Mouse (Mus musculus) hindbrain, embryonic 15.5 days (tissue): ENCODE results near the gene Rap1gap. TPM values are rescaled to one million over a fixed set of nuclear protein-coding genes. Genes with fewer than 3 reads are reported as not detected.

Experiments used
- ATAC-seq: fragments of 200-750 bp; cut with Nextera tagmentation; 2 replicates; pipeline ENCODE4 v1.8.0; 2017; ENCODE audit warnings: low read depth, moderate number of reproducible peaks, moderate TSS enrichment; ENCODE audit not compliant: low FRiP score
- H3K27ac ChIP-seq: fragments of 300-500 bp; sonication (generic); replicated peaks from 2 replicates; pipeline ENCODE4 v1.5.1; 2015; ENCODE audit warnings: mild to moderate bottlenecking, inconsistent platforms
- H3K27me3 ChIP-seq: fragments of 300-500 bp; sonication (generic); 2 replicates; pipeline ENCODE4 v1.6.1; 2015; ENCODE audit warnings: control low read depth, inconsistent platforms
- H3K36me3 ChIP-seq: fragments of 300-500 bp; sonication (generic); 2 replicates; pipeline ENCODE4 v1.6.1; 2015; ENCODE audit warnings: control low read depth, inconsistent platforms
- H3K4me1 ChIP-seq: fragments of 300-500 bp; sonication (generic); replicated peaks from 2 replicates; pipeline ENCODE4 v1.6.1; 2015; ENCODE audit warnings: control low read depth, inconsistent platforms
- H3K4me2 ChIP-seq: fragments of 300-500 bp; sonication (generic); 2 replicates; pipeline ENCODE4 v1.6.1; 2015; ENCODE audit warnings: moderate library complexity, mild to moderate bottlenecking, inconsistent platforms
- H3K4me3 ChIP-seq: fragments of 300-500 bp; sonication (generic); 2 replicates; pipeline ENCODE4 v1.5.1; 2015; ENCODE audit warnings: mild to moderate bottlenecking, inconsistent platforms
- H3K9ac ChIP-seq: fragments of 300-500 bp; sonication (generic); 2 replicates; pipeline ENCODE4 v1.6.1; 2015; ENCODE audit warnings: inconsistent platforms
- H3K9me3 ChIP-seq: fragments of 300-500 bp; sonication (generic); 2 replicates; pipeline ENCODE4 v1.6.1; 2016; ENCODE audit warnings: control low read depth, inconsistent platforms
- whole genome bisulfite sequencing: fragments of 180-500 bp; shearing (Covaris S2); methylation state at CpG from one replicate; pipeline ENCODE4 v1.1.7; 2015; 5-methylcytosine and 5-hydroxymethylcytosine counted together
- polyA plus RNA-seq: library from polyadenylated mRNA; unstranded; fragments of >200 nt; fragmentation: Nextera tagmentation; extraction: Ambion mirVana; gene quantifications from 2 replicates; pipeline ENCODE4 v1.2.1, GENCODE M21; 2015

Rap1gap gene
- polyA plus RNA-seq, 1 experiment from 2014 or later, result 99.6 TPM

- no peaks in the 10 kb centered on the region for H3K27me3 ChIP-seq
- H3K4me2 ChIP-seq, result no peak overlapping the region
- H3K27ac ChIP-seq, result no peak overlapping the region
- 80% methylated on average over 3 of the region's 3 CpGs for WGBS
- H3K9me3 ChIP-seq, result no peaks in the 10 kb centered on the region
- no peak overlapping the region for H3K9ac ChIP-seq
- H3K4me1 ChIP-seq, result peaks cover 13% of the 10 kb centered on the region; the same call in 1 of the 2 replicates
- no peak overlapping the region for H3K4me3 ChIP-seq
- no peaks in the 10 kb centered on the region for H3K36me3 ChIP-seq
- ATAC-seq, result no peak
Measured at GRCm38 (mm10) chr4:137771749-137772148, 107.2 kb downstream of the Rap1gap start.

GRCm38 (mm10) chr4:137772438-137773056 is 108.0 kb downstream of the Rap1gap start:
- Histone ChIP-seq H3K9me3 (no peaks in the 10 kb centered on the region), H3K36me3 (no peaks in the 10 kb centered on the region), H3K4me2 (no peak overlapping the region), H3K27ac (no peak overlapping the region), H3K27me3 (no peaks in the 10 kb centered on the region), H3K9ac (no peak overlapping the region), H3K4me3 (no peak overlapping the region), H3K4me1 (peaks cover 13% of the 10 kb centered on the region; the same call in 1 of the 2 replicates)
- no peak for ATAC-seq
- 83% methylated on average over 16 of the region's 16 CpGs for WGBS

GRCm38 (mm10) chr4:137773369-137773899 is 108.9 kb downstream of the Rap1gap start:
- no peak for ATAC-seq
- WGBS, result 14% methylated on average over 2 of the region's 2 CpGs
- H3K36me3 ChIP-seq, result no peaks in the 10 kb centered on the region
- no peak overlapping the region for H3K4me2 ChIP-seq
- no peak overlapping the region for H3K27ac ChIP-seq
- no peaks in the 10 kb centered on the region for H3K9me3 ChIP-seq
- peaks cover 13% of the 10 kb centered on the region; the same call in 1 of the 2 replicates for H3K4me1 ChIP-seq
- H3K4me3 ChIP-seq, result no peak overlapping the region
- H3K9ac ChIP-seq, result no peak overlapping the region
- no peaks in the 10 kb centered on the region for H3K27me3 ChIP-seq

GRCm38 (mm10) chr4:137774013-137774412 is 109.5 kb downstream of the Rap1gap start:
- Histone ChIP-seq H3K9me3 (no peaks in the 10 kb centered on the region), H3K27ac (no peak overlapping the region), H3K36me3 (no peaks in the 10 kb centered on the region), H3K4me3 (no peak overlapping the region), H3K27me3 (no peaks in the 10 kb centered on the region), H3K9ac (no peak overlapping the region), H3K4me2 (no peak overlapping the region), H3K4me1 (peaks cover 13% of the 10 kb centered on the region; the same call in 1 of the 2 replicates)
- 48% methylated on average over 5 of the region's 5 CpGs for WGBS
- 0 out of 2 replicates have a peak, but pooled peaks have one; percentile 34 for ATAC-seq

DNA sequence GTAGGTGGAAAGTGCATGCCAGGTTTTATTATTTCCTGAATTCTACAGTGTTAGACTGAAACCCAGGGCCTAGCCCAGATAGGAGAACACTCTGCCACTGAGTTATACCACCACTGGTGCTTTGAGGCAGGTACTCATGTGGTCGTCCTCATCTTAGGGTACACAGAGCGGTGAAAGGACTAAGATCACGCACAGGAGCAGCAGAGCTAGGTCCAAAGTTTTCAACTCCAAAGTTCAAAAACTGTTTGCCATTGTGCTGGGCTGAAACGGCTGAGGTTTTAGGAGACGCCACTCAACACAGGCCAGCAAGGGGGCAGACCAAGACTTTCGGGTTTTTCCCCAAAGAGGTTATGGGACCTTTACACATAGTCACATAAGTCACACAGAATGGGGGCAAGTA is 110.0 kb downstream of the Rap1gap start:
- Histone ChIP-seq H3K9ac (no peak overlapping the region), H3K36me3 (no peaks in the 10 kb centered on the region), H3K27ac (no peak overlapping the region), H3K4me2 (no peak overlapping the region), H3K4me3 (no peak overlapping the region), H3K9me3 (no peaks in the 10 kb centered on the region), H3K27me3 (no peaks in the 10 kb centered on the region), H3K4me1 (peaks cover 12% of the 10 kb centered on the region; the same call in 1 of the 2 replicates)
- no peak for ATAC-seq
- WGBS, result 88% methylated on average over 6 of the region's 6 CpGs

GRCm38 (mm10) chr4:137777866-137778265 is 113.3 kb downstream of the Rap1gap start:
- no peak overlapping the region for H3K27ac ChIP-seq
- WGBS, result 84% methylated on average over 4 of the region's 4 CpGs
- H3K4me2 ChIP-seq, result no peak overlapping the region
- no peaks in the 10 kb centered on the region for H3K9me3 ChIP-seq
- peaks cover 7% of the 10 kb centered on the region; the same call in 1 of the 2 replicates for H3K4me1 ChIP-seq
- H3K27me3 ChIP-seq, result no peaks in the 10 kb centered on the region
- H3K4me3 ChIP-seq, result no peak overlapping the region
- no peak overlapping the region for H3K9ac ChIP-seq
- ATAC-seq, result no peak
- no peaks in the 10 kb centered on the region for H3K36me3 ChIP-seq

- no peak for ATAC-seq
- Histone ChIP-seq H3K36me3 (no peaks in the 10 kb centered on the region), H3K4me2 (no peak overlapping the region), H3K4me3 (no peak overlapping the region), H3K27ac (no peak overlapping the region), H3K4me1 (peaks cover 7% of the 10 kb centered on the region), H3K9ac (no peak overlapping the region), H3K9me3 (no peaks in the 10 kb centered on the region), H3K27me3 (no peaks in the 10 kb centered on the region)
- WGBS, result 71% methylated on average over 17 of the region's 17 CpGs
Measured at GRCm38 (mm10) chr4:137778397-137779184, 114.1 kb downstream of the Rap1gap start.

Other genes starting within 250 kb of the Rap1gap start
- gene Cela3b, start 234.2 kb upstream of the Rap1gap start, polyA plus RNA-seq, result not detected in 2 replicates
- not detected in 2 replicates for gene 1700013G24Rik, start 211.4 kb upstream of the Rap1gap start, polyA plus RNA-seq
- gene Hspg2, start 196.0 kb upstream of the Rap1gap start, polyA plus RNA-seq, result 6.0 and 6.9 TPM in 2 replicates
- 0.54 and 0.59 TPM in 2 replicates for gene Ldlrad2, start 90.2 kb upstream of the Rap1gap start, polyA plus RNA-seq
- 63.0 and 64.0 TPM in 2 replicates for gene Usp48, start 71.0 kb upstream of the Rap1gap start, polyA plus RNA-seq
- gene Alpl, start 131.7 kb downstream of the Rap1gap start, polyA plus RNA-seq, result 11.4 and 14.7 TPM in 2 replicates
- 18.7 and 24.8 TPM in 2 replicates for gene Ece1, start 197.5 kb downstream of the Rap1gap start, polyA plus RNA-seq